Mouse (Mus musculus) cerebellum, postnatal 36 days (tissue): ENCODE measurements around the gene Thap12.

Experiments used
- DNase-seq, 2 experiments: peaks; one replicate each; pipeline ENCODE4 v3.0.0; 2021 to 2022; ENCODE audit warnings: mixed read lengths in 2 of 2

Gene Thap12

DNA sequence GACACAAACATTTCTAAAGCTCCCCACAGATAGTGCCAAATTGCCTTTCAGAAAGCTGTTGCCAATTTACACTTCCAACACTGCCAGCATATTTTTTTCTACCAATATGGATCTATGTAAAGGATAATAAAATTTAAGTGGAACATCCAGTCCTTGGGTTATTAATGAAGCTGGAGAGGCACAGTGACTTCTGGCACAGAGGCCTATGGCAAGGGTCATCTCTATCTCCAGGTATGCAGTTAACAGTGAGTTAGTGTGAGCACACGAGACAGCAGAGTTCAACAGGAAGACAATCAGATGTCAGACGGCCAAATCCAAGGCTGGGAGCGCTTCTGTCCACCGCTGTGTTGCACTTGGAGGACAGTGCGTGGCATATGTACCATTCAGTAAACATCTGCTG is 4.9 kb upstream of the Thap12 start:
- DNase-seq, result no peak

DNA sequence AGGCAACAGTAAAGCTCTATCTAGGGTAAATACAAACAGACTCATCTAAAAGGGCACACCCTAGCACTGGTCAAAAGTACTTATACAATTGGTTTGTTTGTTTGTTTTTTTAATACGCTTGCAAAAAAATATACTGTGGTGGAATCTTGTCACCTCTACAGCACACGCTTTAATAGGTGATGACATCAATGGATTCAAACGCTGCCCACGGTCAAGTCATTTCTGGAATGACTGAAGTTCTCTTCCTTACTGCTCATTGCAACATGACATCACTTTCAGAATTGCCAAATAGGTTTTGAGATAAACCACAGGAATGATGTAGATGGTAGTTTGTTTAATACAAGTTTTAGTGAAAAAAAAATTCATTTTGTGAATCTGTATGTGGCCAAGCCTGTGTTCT is 4.3 kb upstream of the Thap12 start:
- no peak for DNase-seq

DNA sequence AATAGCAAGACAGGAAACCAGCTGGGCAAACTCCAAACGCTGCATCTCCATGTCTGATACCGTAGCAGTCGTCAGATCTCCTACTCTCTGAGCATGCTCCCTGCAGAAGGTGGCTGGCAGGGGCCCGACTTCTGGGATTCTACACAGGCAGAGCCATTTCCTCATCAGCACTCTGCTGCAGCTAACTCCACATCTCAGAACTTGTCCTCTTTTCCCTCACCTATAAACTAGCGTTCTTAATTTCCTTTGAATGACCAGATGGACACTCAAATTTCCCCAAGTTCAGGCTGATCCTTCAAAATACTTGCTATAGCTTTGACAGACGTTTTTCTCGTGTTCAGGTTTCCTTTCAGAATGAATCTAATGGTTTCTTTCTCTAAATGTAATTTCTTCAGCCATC is 1.1 kb upstream of the Thap12 start:
- peak; percentile 24 to 34 for DNase-seq

DNA sequence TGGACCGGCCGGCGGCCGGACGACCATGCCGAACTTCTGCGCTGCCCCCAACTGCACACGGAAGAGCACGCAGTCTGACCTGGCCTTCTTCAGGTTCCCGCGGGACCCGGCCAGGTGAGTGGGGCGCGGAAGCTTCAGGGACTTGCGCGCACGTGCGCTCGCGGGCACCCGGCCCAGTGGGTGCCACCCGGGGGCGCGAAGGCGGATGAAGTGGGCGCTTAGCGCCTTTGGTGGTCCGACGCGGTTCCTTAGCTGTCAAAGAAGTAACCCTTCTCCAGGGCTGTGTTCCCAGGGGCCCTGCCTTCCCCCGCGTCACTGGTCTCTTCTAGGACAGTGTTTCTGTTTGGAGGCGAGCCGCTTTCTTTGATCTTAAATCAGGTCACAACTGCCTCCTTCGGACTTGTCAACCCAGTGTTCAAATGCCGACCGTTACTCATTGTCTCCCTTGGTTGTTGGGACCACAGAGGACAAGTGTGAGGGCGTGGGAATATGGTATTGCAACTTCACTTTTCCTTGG is 520 bp downstream of the Thap12 start:
- peak; percentile 46 to 49 for DNase-seq

DNA sequence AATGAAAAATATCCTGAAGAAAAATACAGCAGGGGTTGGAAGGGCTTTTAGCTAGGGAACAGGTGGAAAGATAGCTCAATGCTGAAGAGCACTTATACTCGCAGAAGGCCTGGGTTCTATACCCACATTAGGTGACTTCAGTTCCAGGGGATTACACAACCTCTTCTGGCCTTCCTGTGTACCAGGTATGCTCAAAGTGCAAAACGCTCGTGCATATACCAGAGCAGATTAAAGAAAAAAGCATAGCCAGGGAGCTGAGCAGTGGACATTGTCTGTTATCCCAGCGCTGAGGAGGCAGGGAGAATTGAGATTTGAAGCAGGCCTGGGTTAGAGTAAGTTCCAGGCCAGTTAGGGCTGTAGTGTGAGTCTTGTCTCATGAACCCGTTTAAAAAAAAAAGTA is 1.4 kb downstream of the Thap12 start:
- no peak for DNase-seq

DNA sequence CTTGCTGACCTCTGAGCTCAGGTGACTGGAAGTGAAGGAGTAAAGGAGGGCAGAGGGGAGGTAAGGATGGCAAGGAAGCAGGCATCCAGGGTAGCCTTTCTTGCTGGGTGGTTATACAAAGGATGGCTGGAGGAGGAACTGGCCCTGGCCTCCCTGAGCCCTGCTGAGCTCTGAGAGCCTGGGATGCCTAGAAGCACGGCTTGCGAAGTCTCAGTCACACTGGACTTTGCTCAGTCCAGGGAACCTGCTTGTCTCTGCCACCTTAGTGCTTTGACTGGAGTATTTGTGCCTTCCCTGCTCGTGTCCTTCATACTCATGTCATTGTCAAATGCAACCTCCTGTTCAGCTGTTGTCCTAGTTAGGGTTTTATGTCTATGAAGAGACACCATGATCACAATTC is 10.8 kb downstream of the Thap12 start:
- no peak for DNase-seq

DNA sequence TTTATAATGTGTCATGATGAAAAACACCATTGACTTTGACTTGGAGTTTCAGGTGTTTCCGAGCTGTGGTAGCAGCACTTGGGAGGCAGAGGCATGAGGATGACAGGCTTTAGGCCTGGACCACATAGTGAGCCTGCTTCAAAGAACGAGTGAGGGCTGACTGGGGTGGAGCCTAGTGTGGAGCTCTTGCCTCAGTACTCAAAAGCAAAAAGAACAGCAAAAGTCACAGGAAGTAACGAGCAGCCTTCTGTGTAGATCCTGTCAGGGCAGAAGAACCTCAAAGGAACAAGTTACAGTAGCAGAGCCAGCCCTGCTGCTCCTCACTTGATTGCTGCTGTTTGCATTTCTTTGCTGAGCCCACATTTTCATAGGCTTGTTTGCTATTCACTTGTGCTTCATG is 14.5 kb downstream of the Thap12 start:
- no peak for DNase-seq

DNA sequence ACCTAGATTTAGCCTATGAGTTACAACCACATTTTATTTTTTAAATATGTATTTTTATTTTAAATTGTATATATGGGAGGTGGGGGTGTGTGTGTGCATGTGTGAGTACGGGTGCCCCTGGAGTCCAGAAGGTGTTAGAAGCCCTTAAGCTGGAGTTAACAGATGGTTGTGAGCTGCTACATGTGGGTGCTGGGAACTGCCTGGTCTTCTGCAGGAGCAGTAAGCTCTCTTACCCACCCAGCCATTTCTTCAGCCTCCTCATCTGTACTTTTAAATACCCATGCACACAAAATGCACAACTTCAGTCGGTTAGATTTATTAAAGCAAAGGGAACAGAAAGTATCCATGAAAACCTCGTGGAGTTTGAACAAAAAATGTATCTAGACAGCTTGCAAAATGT is 16.9 kb downstream of the Thap12 start:
- DNase-seq, result no peak

DNA sequence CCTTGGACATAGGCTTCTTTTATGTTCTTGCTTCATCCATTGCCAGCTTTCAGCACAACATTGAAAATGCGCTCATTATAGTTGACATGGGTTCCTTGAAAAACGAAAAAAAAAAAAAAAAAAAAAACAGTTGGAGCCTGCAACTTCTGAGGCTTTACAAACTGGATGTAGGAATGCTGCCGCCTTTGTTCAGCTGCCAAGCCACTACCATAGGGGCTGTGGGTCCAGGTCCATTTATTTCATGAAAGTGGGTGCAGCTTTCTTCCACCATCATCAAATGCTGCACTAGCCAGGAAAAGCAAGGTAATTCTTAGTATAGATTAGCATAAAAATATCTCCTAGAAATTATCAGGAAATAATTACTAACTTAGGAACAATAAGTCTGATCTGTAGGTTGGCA is 17.8 kb downstream of the Thap12 start:
- no peak for DNase-seq

DNA sequence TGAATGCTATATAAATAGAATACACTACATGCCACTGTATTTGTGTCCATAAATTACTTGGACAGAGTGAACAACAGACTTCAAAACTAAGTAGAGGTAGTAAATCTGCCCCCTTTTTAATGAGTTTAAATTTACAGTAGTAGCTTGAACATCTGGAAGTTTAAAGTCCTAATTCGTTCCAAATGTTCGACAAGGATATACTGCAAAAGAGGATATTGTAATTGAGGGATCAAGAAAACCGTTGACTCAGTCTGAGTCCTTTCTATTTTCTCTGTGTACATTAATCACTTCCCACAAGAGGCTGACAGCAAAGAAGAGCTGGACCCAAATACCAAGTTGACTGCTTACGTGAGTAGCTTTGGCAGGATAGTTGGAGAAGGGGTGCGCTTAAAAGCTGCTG is 18.3 kb downstream of the Thap12 start:
- DNase-seq, result no peak

DNA sequence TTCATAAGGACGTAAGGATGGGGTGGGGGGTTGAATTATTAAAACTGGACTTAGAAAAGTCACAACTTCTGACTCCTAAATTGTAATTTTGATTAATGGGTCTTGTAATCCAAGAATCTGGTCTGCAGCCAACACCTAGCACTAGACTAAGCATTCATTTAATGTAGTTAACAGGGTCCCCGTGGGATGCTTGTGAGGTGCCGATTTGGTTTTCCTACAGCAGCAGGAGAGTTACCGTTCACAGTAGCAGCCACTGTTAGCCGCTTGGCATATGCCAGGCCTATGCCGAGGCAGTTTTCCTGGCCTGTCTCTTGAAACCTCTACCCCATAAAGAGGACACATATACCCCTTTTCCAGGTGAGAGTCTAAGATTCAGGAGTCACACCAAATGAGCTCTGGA is 18.7 kb downstream of the Thap12 start:
- DNase-seq, result no peak

DNA sequence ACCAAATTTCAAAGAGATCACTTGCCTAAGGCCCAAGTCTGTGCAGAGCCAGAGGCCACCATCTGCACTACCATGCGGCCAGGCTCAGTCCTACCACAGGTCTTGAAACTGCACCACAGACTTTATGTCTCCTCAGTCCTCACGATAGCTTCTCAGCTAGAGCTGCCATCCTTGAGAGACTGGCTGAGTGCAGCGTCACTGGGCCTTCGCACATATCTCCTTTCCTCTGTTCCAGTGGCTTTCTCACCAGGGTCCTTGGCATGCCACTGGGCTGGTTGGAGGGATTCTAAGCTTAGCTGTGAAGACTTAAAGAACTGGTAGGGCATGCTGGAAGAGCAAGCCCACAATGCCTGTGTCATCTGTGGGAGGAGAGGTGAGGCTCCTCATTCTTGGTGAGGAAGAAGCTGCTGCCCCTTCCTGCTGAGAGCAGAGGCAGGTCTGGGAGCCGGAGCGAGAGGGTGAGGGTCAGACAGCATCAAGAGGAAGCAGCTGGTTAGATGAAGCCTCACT is 22.8 kb downstream of the Thap12 start:
- no peak for DNase-seq

DNA sequence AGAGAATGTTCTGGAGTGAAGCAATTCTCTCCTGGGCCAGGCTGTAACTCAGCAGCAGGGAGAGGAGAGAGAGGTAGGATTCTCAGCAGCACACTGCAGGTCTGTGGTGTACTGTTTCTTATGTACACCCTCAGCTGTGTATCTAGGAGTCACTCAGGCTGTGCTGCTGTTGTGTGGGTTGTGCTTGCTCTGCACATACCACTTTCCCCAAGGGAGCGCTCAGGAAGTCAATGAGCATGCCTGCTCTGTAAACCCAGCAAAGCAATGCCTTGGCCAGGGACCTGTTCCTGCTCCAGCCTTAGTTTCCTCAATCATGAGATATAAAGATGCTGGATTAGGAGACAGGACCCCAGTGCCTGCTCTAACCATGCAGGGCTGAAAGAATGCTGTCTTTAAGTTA is 25.1 kb downstream of the Thap12 start:
- no peak for DNase-seq

DNA sequence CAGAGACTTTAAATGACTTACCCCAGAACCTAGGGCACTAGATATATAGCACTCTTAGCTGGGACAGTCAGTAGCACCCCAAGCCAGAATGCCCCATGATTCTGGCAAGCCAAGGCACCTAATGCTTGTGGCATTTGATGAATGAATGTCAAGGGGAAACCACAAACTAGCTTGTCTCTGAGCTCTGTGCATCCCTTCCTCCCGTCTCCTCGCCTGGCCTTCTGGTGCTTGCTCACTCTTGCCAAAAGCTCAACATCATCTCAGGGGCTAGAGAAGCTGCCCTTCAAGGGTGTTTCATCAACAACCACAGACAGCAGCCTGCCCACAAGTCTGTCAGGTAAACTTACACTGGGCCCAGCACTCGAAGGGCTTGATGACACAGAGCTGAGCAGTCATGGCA is 25.6 kb downstream of the Thap12 start:
- DNase-seq, result no peak

DNA sequence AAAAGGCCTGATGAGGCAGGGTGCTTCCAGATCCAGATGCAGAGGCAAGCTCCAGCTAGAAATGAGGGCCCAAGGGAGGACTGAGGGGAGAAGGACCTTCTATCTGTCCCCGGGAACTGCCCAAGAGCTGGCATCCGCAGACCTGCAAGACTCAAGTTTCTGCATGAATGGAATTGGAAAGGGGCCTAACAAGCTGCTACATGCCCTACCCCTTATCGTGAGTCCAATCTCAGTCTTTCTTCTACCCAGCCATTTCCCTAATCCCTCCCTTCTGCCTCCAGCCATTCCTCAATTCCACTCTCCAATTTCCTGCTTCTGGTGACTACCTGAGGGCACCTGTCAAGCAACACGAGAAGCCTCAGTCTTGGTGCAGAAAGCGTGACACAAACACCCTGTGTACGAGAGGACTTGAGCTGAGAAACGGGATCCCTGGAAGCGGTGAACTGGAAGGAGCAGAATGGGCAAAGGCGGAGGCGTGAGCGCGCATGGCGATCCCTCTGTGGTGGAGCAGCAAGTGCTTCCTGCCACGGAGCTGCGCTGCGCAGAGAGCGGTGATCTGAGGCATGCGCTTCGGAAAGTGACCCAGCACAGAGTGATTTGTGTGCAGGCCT is 26.9 kb downstream of the Thap12 start:
- DNase-seq, result peak; percentile 30 to 37

DNA sequence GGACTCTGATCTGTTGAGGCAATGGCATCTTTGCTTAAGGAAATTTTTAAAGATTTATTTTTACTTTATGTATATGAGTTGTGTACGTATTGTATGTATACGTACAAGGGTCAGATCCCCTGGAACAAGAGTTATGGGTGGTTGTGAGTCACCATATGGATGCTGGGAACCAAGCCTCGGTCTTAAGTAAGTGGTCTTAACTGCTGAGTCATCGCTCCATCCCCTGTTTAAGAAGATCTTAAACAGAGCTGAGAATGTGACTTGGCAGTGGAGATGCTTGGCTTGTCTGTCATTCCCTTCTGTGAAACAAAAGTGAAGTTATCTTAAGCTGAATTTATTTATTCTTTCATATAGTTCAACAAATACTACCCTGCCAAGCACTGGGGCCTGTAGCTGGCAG is 31.1 kb downstream of the Thap12 start:
- no peak for DNase-seq

DNA sequence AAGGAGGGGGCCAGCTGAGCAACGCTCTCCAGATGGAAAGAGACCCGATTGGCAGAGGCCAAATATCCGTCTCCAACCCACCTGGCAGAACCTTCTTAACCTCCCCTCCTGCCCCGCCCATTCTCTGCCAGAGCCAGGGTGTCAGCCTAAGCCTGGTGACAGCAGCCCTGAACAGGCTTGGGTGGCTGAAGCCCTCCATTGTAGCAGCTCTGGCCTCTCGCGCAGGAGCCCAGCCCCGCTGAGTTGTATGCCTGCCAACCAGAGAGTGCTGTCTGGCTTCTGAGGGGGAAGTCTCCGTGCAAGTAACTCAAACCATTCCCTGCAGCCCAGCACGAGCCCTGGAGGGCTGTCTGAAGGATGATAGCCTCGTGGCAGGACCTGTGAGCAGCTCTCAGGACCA is 32.0 kb downstream of the Thap12 start:
- DNase-seq, result peak; percentile 25 to 28

DNA sequence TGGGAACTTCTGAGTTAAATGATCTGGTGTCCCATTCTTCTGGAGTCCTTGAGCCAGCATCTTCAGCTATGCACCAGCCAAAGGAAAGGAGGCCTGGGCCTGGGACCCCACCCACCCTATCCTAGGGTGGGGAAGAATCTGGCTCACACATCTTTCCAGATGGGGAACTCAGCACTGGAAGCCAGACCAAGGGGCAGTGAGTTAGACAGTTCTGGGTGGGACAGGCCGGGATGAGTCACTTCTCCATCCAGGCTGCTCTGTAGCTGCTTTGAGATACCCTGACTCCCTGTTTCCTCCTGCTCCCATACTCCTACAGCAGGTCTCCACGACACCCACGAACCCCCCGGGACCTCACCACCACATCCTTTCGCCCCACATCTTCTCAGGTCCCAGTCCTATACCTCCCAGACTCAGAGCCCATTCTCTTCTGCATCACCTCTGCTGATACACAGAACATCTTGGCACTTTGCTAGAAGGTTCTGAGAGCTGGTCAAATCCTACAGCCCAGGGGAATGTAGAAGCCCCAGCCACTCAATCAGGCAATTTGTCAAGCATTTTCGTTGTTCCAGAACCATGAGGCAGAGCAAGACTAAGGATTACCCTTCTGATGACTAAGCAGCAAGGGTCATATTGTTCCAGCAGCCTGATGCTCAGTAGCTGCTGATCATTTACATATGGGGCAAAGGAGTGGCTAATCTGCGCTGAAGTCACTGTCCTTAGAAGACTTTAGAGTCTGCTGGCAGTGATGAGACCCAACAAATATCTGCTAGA is 34.1 kb downstream of the Thap12 start:
- no peak for DNase-seq

DNA sequence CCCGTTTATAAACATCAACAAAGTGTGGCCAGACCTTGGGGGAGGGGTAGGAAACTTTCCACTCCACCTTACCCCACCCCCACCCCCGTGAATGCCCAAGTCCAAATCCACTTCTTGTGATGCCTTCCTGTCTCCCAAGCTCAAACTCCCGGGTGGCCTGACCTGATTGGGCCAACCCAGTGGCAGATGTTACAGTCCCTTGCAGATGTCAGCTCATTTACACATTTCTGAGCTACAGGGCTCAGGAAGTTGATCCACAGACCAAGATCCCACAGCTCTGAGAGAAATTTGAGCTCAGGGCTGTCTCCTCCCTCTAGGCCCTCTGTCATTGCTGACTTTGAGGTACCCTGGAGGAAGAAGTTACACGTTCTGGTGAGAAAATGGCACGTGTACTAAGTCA is 37.5 kb downstream of the Thap12 start:
- DNase-seq, result no peak

DNA sequence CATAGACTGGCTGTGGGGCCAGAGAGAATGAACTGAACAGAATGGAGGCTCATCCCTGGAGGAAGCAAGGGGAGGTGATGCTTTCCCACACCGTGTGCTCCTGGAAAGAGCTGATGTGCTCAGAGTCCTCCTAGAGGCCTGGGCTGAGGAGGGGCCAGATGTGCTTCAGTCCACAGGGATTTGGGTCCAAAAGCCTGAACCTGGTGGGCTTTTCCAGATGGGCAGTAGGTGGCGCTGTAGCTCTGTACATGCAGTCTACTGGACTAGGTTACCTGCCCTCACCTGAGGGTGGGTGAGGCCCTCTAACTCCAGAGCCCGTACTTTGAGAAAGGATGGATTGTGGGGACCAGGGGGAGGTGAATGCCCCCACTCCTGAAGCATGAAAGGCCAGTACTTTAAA is 40.4 kb downstream of the Thap12 start:
- peak; percentile 73 to 76 for DNase-seq

DNA sequence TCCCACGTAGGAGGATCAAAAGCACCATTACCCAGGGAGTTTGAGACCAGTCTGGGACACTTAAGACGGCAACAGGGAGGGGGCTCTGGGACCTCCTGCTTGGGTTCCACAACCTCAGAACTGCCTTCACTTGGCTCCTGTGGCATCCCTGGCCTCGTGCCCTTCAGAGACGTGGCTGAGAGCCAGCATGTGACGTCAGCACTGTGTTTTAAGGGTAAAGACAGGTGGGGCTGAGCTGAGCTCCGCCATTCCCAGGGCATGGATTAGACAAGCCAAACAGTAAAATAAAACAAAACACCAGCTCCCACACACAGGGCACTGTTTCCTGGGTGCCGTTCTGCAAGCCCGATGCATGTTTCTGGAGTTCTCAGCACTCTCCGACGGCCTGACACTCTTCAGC is 47.5 kb downstream of the Thap12 start:
- DNase-seq, result peak; percentile 36 to 40

DNA sequence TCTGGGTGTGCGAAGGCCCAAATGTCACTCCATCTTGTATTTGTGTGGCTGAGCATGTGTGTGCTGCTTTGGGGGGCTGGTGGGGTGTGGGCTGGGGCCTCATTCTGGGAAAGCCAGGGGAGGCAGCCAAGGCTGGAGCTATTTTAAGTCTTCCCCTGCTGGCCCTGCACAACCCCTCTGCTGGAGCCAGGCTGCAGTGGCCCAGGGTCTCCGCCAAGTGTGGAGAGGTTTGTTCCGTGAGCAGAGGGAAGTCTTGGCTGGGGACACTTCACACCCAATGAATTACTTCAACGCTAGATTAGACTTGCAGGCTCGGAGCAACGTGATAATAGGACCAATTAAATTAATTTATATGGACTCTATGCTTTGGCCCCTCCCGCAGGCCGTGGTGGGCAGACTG is 49.8 kb downstream of the Thap12 start:
- DNase-seq, result no peak

DNA sequence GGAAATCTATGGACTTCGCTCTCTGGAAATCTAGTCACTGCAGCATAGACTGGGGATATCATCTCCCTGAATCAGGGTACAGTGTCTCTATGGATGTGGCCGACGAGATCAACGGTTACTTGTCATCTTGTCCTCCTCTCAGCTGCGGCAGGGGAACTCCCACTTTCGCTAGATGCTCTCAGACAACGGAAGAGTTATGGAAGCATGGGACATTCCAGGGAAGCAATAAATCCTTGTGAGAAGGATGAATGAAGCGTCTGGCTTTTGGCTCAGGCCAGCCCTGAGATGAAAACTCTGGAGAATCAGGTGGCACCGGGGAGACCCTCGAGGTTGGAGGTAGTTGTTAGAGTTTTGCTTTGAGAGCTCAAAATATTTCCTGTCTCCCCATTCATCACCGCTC is 53.1 kb downstream of the Thap12 start:
- DNase-seq, result no peak

DNA sequence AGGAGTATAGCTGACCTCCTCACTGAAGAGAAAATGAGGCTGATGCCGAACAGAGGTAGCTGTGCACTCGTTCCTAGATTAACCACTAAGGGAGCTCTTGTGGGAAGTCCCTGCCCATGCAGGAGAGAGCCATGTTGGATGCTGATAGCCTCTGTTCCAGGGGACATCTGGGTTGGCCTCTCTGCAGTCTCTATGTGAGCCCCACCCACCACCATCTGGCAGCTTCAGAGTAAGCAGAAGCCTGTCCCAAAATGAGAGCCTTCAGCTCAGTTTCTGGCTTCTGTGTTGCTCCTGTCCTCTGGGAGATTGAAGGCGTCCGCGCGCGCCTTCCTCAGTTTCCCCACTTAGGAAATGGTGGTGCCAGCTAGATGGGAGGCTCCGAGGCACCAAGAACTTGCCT is 53.7 kb downstream of the Thap12 start:
- no peak for DNase-seq

DNA sequence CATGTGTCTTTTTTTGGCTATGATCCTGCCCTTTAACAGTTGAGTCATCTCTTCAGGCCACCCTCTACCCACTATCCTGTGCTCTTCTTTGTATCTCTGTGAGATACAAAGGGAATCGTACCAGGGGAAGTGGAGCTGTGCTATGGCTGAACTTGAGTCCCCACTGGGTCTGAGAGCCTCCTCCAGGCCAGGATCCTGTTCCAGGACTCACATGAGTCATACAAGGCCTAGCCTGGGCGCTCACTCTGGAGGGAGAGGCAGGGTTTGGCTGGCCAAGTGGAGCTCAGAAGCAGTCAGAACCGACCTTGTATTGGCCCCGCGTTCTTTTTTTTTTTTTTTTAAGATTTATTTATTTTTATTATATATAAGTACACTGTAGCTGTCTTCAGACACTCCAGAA is 57.2 kb downstream of the Thap12 start:
- no peak for DNase-seq
